Mouse (Mus musculus) lung, embryonic 14.5 days (tissue): ENCODE measurements at regions not wholly inside any gene's neighbourhood (a gene's known extent, or its start where the extent isn't known, plus 50 kb on each side); places are given as distances from the start of the nearest gene placed in this dataset.

Source experiments
- ATAC-seq: fragments of 200-750 bp; cut with Nextera tagmentation; 2 replicates; pipeline ENCODE4 v1.8.0; 2017; ENCODE audit warnings: mild to moderate bottlenecking, moderate TSS enrichment, moderate library complexity; ENCODE audit not compliant: insufficient read depth
- DNase-seq: peaks from one replicate; pipeline ENCODE4 v3.0.0-alpha.2; 2015
- H3K27ac ChIP-seq: fragments of 300-500 bp; sonication (generic); 2 replicates; pipeline ENCODE4 v1.5.1; 2014; ENCODE audit warnings: low read depth, mild to moderate bottlenecking, moderate library complexity
- H3K27me3 ChIP-seq: fragments of 300-500 bp; sonication (generic); 2 replicates; pipeline ENCODE4 v1.6.1; 2014; ENCODE audit warnings: low read length, control low read depth; ENCODE audit not compliant: insufficient read depth
- H3K36me3 ChIP-seq: fragments of 300-500 bp; sonication (generic); 2 replicates; pipeline ENCODE4 v1.6.1; 2014; ENCODE audit warnings: control low read depth; ENCODE audit not compliant: insufficient read depth
- H3K4me1 ChIP-seq: fragments of 300-500 bp; sonication (generic); 2 replicates; pipeline ENCODE4 v1.6.1; 2014; ENCODE audit warnings: antibody characterized with exemption, control low read depth; ENCODE audit not compliant: insufficient read depth
- H3K4me2 ChIP-seq: fragments of 300-500 bp; sonication (generic); 2 replicates; pipeline ENCODE4 v1.6.1; 2014; ENCODE audit warnings: mild to moderate bottlenecking
- H3K4me3 ChIP-seq: fragments of 300-500 bp; sonication (generic); 2 replicates; pipeline ENCODE4 v1.5.1; 2014; ENCODE audit warnings: low read depth, low read length
- H3K9ac ChIP-seq: fragments of 300-500 bp; sonication (generic); 2 replicates; pipeline ENCODE4 v1.6.1; 2014
- H3K9me3 ChIP-seq: fragments of 300-500 bp; sonication (generic); 2 replicates; pipeline ENCODE4 v1.6.1; 2016; ENCODE audit warnings: low read depth, low read length, control low read depth
- CTCF ChIP-seq: IDR thresholded peaks from 2 replicates; pipeline ENCODE4 v1.5.1; 2016; ENCODE audit warnings: antibody characterized with exemption, low read depth
- WGBS: fragments of 180-500 bp; shearing (Covaris S2); extraction: QIAGEN DNeasy Blood & Tissue Kit; methylation state at CpG from one replicate; pipeline ENCODE4 v1.1.7; 2014; 5-methylcytosine and 5-hydroxymethylcytosine counted together

DNA sequence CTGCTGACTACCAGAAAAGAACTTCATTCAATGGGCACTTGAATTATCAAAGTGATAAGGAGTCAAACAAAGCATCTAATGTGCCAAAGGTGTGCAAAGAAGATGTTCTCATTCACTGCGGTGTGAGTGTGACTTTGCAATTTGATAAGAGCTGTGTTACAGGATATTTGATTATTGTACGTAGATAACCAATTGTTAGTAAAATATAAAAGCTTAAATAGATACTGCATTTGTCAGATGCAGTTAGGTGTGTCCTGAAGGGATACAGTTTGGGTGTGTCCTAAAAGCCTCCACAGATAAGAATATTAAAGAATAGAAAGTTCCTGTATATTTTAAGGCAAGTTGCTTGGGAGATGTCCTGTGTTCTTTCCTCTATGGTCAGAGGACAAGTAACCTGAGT lies 53.5 kb upstream of the Tmx4 start:
- H3K9me3 ChIP-seq, result no peaks in the 10 kb centered on the region
- ATAC-seq (no peak), DNase-seq (no peak)
- no peaks in the 10 kb centered on the region for H3K36me3 ChIP-seq
- H3K4me3 ChIP-seq, result no peak overlapping the region
- no peak for TF ChIP-seq CTCF
- no peak overlapping the region for H3K27ac ChIP-seq
- no peak overlapping the region for H3K9ac ChIP-seq
- 48% methylated on average over 2 of the region's 2 CpGs for WGBS
- H3K4me1 ChIP-seq, result no peaks in the 10 kb centered on the region
- H3K4me2 ChIP-seq, result no peak overlapping the region
- H3K27me3 ChIP-seq, result no peaks in the 10 kb centered on the region

- no peak for ATAC-seq
- Histone ChIP-seq H3K4me1 (no peaks in the 10 kb centered on the region), H3K4me2 (no peak overlapping the region), H3K27ac (no peak overlapping the region), H3K4me3 (no peak overlapping the region), H3K9me3 (no peaks in the 10 kb centered on the region), H3K9ac (no peak overlapping the region), H3K36me3 (no peaks in the 10 kb centered on the region), H3K27me3 (no peaks in the 10 kb centered on the region)
- no peak for DNase-seq
- no peak for TF ChIP-seq CTCF
- WGBS, result 72% methylated on average over 2 of the region's 2 CpGs
Measured at GRCm38 (mm10) chr2:134696394-134696793, 52.4 kb upstream of the Tmx4 start.
